Mouse (Mus musculus) bone marrow, adult 2 months (tissue): ENCODE measurements around the gene Ipo13.

Source experiments
- CTCF ChIP-seq: fragments of 200-500 bp; IDR thresholded peaks from 2 replicates; pipeline ENCODE4 v1.5.1; 2011; ENCODE audit warnings: low read length, control low read depth; ENCODE audit not compliant: control insufficient read depth, insufficient read depth
- POLR2A ChIP-seq: fragments of 200-500 bp; IDR thresholded peaks from 2 replicates; pipeline ENCODE4 v1.6.1; 2011; ENCODE audit warnings: low read depth, mild to moderate bottlenecking, control low read depth, low read length, borderline replicate concordance; ENCODE audit not compliant: control insufficient read depth

DNA sequence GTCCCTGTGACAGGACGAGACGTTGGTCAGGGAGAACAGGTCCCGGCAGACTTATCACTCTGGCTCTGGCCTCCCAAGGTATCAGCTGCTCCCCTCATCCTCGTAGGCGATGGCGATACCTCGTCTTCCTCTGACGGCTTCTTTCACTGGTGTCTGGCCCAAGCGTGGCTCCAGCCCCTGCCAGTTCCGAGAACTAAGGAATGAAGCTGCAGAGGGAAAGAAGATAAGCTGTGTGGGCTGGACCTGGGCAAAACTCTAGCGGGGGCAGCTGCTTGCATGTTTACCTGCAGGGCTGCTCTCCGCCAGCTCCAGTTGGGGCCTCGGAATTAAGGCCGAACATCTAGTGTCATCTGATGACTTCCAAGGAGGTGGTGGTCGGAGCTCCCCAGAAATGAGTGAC is 25.3 kb downstream of the Ipo13 start:
- TF ChIP-seq POLR2A = no peak
- TF ChIP-seq CTCF = no peak
